Mouse (Mus musculus): ENCODE results near the gene Zfyve28. TPM values are rescaled to one million over a fixed set of nuclear protein-coding genes. Genes with fewer than 3 reads are reported as not detected.
A peak's percentile ranks its signal among the peaks of the same experiment; 100 is the strongest.

The Zfyve28 gene
- polyA plus RNA-seq, 1 experiment from 2014 or later, result 0.76 TPM

DNA sequence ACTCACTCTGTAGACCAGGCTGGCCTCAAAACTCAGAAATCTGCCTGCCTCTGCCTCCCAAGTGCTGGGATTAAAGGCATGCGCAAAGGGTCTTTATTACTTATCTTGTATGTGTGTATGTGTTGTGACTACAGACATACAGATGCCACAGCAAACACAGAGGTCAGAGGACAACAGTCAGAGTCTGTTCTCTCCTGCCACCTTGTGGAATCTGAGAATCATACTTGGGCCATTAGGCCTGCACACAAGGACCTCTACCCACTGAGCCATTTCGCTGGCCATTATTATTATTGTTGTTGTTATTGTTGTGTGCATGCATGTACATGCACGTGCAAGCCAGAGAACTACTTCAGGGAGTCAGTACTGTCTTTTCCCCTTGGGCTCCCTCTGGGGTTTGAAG lies 33.1 kb downstream of the Zfyve28 start:
- no peaks in the 10 kb centered on the region for H3K27me3 ChIP-seq (ENCODE audit: low read depth, poor library complexity, severe bottlenecking)
- no peak for DNase-seq (ENCODE audit: low spot score)
- no peaks in the 10 kb centered on the region for H3K9me3 ChIP-seq (replicated peaks)
- H3K4me3 ChIP-seq, result no peak overlapping the region
- 0 out of 2 replicates have a peak, but pooled peaks cover 6% of the 10 kb centered on the region for H3K4me1 ChIP-seq
- 86% methylated on average over 3 of the region's 3 CpGs for WGBS
- no peak overlapping the region for H3K27ac ChIP-seq
- no peaks in the 10 kb centered on the region for H3K36me3 ChIP-seq

DNA sequence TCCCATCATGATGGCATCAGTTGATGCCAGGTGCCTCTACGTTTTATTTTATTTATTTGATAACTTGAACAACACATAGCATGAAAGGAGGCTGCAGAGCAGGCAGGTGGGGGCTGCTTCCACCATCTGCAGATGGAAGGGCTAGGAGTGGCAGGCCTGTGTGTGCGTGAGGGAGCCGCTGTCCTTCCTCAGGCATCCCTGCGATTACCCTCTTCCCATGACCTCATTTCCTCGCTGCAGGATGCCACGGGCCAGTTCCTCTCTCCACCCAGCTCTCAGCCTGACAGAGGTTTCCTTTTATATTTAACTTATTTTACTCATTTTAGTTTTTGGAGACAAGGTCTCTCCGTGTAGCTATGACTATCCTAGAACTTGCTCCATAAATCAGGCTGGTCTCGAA lies 33.9 kb downstream of the Zfyve28 start:
- Histone ChIP-seq H3K4me3 (no peak overlapping the region), H3K4me1 (0 out of 2 replicates have a peak, but pooled peaks cover 6% of the 10 kb centered on the region), H3K9me3 (replicated peaks) (no peaks in the 10 kb centered on the region), H3K27ac (no peak overlapping the region), H3K27me3 (ENCODE audit: low read depth, poor library complexity, severe bottlenecking) (no peaks in the 10 kb centered on the region), H3K36me3 (no peaks in the 10 kb centered on the region)
- DNase-seq (ENCODE audit: low spot score), result no peak
- WGBS, result 80% methylated on average over 8 of the region's 8 CpGs

DNA sequence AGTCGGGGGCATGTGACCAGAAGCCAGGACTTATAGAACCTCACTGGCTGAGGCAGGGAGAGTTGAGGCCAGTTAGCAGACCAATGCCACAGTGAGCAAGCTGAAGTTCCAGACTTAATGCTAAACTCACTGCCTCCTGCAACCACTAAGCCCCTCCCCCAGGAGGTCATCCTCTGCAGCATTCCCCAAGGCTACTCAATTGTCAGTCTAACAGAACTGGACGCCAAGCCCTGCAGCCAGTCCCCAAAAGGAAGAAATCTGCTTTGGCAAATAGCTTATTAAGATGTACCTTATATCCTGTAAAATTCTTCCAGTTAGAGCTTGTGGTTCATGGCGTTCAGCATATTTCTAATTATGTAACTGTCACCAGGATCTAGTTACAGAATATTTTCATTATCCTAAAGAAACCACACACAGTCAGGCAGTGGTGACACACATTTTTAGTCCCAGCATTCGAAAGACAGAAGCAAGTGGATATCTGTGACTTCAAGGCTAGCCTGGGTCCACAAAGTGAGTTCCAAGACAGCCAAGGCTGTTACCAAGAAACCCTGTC lies 35.2 kb downstream of the Zfyve28 start:
- 0 out of 2 replicates have a peak, but pooled peaks cover 6% of the 10 kb centered on the region for H3K4me1 ChIP-seq
- H3K27me3 ChIP-seq (ENCODE audit: low read depth, poor library complexity, severe bottlenecking), result no peaks in the 10 kb centered on the region
- 64% methylated on average over 4 of the region's 4 CpGs for WGBS
- H3K36me3 ChIP-seq, result no peaks in the 10 kb centered on the region
- DNase-seq (ENCODE audit: low spot score), result no peak
- no peaks in the 10 kb centered on the region for H3K9me3 ChIP-seq (replicated peaks)
- no peak overlapping the region for H3K4me3 ChIP-seq
- no peak overlapping the region for H3K27ac ChIP-seq

DNA sequence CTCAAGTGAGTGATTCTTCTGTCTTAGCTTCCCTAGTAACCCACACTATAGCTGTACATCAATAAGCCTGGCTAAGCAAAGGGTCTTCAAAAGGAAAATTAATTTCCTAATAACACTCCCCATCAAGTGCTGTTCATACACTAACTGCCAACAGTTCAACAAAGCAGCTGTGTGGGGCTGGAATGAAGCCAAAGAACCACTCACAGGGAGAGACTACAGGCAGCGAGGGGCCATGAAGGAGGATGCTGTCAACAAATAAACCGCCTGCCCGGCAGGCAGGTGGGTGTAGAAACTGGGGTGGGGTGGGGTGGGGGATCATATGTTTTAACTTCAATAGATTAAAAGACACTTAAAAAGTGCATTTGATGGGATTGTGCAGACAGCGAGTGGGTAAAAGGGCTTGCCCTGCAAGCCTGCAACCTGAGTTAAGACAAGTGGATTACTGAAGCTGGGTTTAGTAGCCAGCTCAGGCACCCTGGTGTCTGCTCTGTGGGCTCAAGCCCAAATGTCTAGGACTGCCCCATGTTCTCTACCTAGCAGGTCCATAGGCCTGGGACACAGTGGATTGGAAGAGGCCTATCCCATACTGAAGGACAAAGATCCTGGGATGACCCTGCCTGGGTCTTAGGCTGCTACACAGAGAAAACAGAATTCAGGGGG lies 35.8 kb downstream of the Zfyve28 start:
- no peak for DNase-seq (ENCODE audit: low spot score)
- Histone ChIP-seq H3K27ac (no peak overlapping the region), H3K4me1 (0 out of 2 replicates have a peak, but pooled peaks cover 6% of the 10 kb centered on the region), H3K27me3 (ENCODE audit: low read depth, poor library complexity, severe bottlenecking) (no peaks in the 10 kb centered on the region), H3K4me3 (no peak overlapping the region), H3K36me3 (no peaks in the 10 kb centered on the region), H3K9me3 (replicated peaks) (no peaks in the 10 kb centered on the region)
- 82% methylated on average over 4 of the region's 4 CpGs for WGBS

DNA sequence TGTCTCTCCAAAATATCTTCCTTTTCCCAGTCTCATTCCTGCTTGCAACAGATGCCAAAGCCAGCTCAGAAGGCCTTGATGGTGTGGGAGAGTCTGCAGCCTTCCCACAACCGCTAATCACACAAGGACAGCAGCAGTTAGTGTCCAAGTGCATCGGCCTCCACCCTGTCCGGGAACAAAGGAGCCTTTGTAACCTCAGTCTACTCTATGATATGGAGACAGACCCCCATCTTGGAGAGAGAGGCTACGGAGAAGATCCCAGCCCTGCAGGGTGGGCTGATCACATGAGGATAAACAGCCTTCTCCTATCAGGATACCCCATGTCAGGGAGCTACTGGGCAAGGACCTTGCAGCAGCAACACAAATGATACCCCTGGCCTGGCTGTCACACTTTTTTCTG lies 36.5 kb downstream of the Zfyve28 start:
- no peak overlapping the region for H3K27ac ChIP-seq
- WGBS, result 76% methylated on average over 4 of the region's 4 CpGs
- H3K9me3 ChIP-seq (replicated peaks), result no peaks in the 10 kb centered on the region

DNA sequence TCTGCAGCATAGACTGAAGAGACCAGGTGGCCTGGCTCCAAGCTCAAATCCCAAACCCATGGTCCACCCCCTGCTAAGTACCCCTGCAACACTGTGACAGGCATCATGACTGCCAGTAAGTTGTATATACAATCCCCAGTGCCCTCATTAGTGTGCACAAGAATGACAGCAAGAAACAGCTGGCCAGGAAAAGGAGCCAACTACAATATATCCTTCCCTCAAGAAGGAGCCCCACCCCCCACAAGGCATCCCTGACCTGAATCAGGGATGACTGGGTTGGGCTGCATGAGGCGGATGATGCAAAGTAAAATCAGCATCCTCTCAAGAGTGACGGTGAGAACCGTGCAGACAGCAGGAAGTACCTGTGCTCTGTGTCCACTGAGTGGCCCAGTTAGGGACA lies 38.2 kb downstream of the Zfyve28 start:
- whole genome bisulfite sequencing, result 77% methylated on average over 3 of the region's 3 CpGs
- Histone ChIP-seq H3K4me1 (peaks cover 11% of the 10 kb centered on the region; the same call in 1 of the 2 replicates), H3K36me3 (no peaks in the 10 kb centered on the region), H3K27ac (no peak overlapping the region), H3K4me3 (no peak overlapping the region), H3K27me3 (ENCODE audit: low read depth, poor library complexity, severe bottlenecking) (no peaks in the 10 kb centered on the region), H3K9me3 (replicated peaks) (no peaks in the 10 kb centered on the region)
- DNase-seq (ENCODE audit: low spot score), result no peak

More for the DNA sequence above, 36.5 kb downstream of the Zfyve28 start:
- no peak overlapping the region for H3K4me3 ChIP-seq
- no peaks in the 10 kb centered on the region for H3K36me3 ChIP-seq
- no peak for DNase-seq (ENCODE audit: low spot score)
- H3K4me1 ChIP-seq, result peaks cover 11% of the 10 kb centered on the region; the same call in 1 of the 2 replicates
- no peaks in the 10 kb centered on the region for H3K27me3 ChIP-seq (ENCODE audit: low read depth, poor library complexity, severe bottlenecking)

DNA sequence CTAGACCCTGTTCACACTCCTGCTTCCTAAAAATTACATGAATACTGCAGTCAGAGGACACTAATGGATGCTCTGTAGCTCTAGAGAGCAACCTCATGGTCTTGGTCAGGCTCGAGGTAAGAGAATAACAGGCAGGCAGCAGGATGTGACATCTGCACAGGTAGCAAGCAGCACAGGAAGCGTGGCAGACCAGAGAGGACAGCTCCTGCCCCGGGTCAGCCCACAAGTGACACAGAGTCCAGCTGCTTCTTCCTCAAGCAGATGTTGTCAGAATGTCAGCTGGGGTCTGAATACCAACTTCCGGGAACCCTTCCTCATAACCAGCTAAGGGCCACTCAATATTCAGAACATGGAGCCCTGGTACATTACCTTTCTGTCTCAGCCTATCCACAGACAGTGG lies 39.1 kb downstream of the Zfyve28 start:
- Histone ChIP-seq H3K27ac (no peak overlapping the region), H3K27me3 (ENCODE audit: low read depth, poor library complexity, severe bottlenecking) (no peaks in the 10 kb centered on the region), H3K4me1 (peaks cover 11% of the 10 kb centered on the region; the same call in 1 of the 2 replicates), H3K4me3 (no peak overlapping the region), H3K36me3 (no peaks in the 10 kb centered on the region), H3K9me3 (replicated peaks) (no peaks in the 10 kb centered on the region)
- WGBS, result 82% methylated on average over 4 of the region's 4 CpGs
- DNase-seq (ENCODE audit: low spot score), result no peak

DNA sequence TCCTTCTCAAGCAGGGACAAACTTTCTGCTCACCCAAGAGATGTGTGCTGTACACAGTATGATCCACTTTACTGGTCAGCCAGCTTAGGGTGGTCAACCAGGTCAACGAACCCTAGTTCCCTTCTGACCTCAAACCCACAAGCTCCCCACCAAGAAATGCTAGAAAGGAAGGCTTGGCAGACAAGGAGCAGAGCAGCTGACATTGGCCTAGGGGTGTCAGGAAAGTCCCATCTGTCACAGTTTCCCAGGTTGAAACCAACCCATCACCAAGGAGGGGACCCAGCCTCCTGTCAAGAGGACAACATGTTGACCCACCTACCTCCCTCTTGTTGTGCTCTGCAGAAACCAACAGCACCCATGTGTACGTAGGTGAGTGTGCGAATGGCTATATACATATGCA lies 41.8 kb downstream of the Zfyve28 start:
- WGBS, result 93% methylated on average over 3 of the region's 3 CpGs
- no peaks in the 10 kb centered on the region for H3K27me3 ChIP-seq (ENCODE audit: low read depth, poor library complexity, severe bottlenecking)
- no peaks in the 10 kb centered on the region for H3K9me3 ChIP-seq (replicated peaks)
- no peak for DNase-seq (ENCODE audit: low spot score)
- H3K27ac ChIP-seq, result no peak overlapping the region
- no peak overlapping the region for H3K4me3 ChIP-seq
- H3K4me1 ChIP-seq, result peaks cover 19% of the 10 kb centered on the region; the same call in 1 of the 2 replicates
- H3K36me3 ChIP-seq, result no peaks in the 10 kb centered on the region

DNA sequence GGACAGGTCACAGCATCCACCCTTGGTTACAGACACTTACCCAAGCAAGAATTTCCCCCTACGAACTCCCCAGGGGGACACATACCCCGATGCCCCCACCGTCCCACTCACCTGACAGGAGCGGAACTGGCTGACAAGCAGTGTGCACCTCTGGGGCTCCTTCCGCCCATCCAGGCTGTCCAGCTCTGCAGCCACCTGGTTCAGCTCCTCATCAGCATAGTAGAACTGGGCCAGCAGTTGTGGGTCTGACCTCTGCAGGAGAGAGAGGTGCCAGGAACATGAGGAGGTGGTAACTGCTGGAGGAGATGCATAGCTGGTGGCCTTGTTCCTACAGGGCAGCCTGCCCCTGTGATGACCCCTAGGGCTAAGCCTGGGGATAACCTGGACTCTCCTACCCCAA lies 45.2 kb downstream of the Zfyve28 start:
- H3K36me3 ChIP-seq, result no peaks in the 10 kb centered on the region
- no peak for DNase-seq (ENCODE audit: low spot score)
- no peaks in the 10 kb centered on the region for H3K27me3 ChIP-seq (ENCODE audit: low read depth, poor library complexity, severe bottlenecking)
- WGBS, result 94% methylated on average over 5 of the region's 5 CpGs
- H3K27ac ChIP-seq, result no peak overlapping the region
- no peaks in the 10 kb centered on the region for H3K9me3 ChIP-seq (replicated peaks)
- peaks cover 19% of the 10 kb centered on the region; the same call in 1 of the 2 replicates for H3K4me1 ChIP-seq
- H3K4me3 ChIP-seq, result no peak overlapping the region

DNA sequence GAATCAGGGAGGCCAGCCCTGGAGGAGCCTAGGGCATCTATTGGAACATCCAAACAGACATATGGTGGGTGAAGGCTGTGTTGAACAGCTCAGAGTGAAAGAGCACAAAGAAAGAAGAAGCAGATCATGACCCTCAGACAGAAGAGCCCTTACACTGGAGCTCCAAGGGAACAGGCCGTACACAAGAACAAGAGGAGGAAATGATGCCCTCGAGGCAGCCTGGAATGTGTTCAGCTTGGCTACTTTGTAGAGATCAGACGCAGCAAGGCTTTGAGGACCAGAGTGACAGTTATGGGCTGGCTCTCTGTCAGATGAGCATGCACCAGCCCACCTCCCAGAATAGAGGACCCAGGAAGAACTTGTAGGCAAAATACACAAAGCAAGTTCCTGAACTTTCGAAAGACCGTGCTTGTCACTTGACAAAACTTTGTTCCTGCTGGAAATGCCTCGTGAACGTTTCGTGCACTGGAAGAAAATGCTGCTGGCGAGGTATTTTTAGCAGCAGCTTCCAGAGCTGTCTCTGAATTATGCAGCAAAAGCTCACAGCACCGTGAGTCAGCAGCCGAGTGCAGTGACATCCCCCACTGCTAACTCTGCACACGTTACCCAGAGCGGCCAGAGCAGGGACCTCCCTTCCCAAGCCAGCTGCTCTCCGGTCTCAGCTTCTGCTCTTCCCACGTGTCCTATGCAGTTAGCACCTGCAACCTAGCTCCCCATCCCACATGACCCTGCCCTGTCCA lies 45.9 kb downstream of the Zfyve28 start:
- H3K27me3 ChIP-seq (ENCODE audit: low read depth, poor library complexity, severe bottlenecking), result no peaks in the 10 kb centered on the region
- H3K9me3 ChIP-seq (replicated peaks), result no peaks in the 10 kb centered on the region
- 60% methylated on average over 15 of the region's 15 CpGs for WGBS
- no peak overlapping the region for H3K4me3 ChIP-seq
- no peak overlapping the region for H3K27ac ChIP-seq
- H3K4me1 ChIP-seq, result peaks cover 19% of the 10 kb centered on the region; the same call in 1 of the 2 replicates
- H3K36me3 ChIP-seq, result no peaks in the 10 kb centered on the region
- DNase-seq (ENCODE audit: low spot score), result no peak

DNA sequence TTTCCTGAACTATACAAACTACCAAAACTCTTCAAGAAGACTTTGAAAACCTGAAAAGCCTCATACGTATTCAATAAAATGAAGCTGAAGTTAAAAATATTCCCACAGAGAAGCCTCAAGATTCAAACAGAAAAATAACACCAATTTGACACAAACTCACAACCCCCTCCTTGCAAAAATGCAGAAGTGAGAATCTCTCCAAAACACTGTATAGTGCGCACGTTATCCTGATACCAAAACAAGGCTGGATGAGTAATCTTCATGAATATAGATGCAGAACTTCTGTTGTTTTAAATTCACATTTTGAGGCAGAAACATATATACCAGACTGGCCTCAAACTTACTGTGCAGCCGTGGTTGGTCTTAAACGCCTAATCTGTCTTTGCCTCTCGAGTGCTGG lies 49.8 kb downstream of the Zfyve28 start:
- no peak for DNase-seq (ENCODE audit: low spot score)
- H3K4me1 ChIP-seq, result peaks cover 20% of the 10 kb centered on the region
- no peaks in the 10 kb centered on the region for H3K36me3 ChIP-seq
- H3K9me3 ChIP-seq (replicated peaks), result no peaks in the 10 kb centered on the region
- H3K27me3 ChIP-seq (ENCODE audit: low read depth, poor library complexity, severe bottlenecking), result no peaks in the 10 kb centered on the region
- no peak overlapping the region for H3K27ac ChIP-seq
- no peak overlapping the region for H3K4me3 ChIP-seq
- WGBS, result 93% methylated on average over 6 of the region's 6 CpGs

DNA sequence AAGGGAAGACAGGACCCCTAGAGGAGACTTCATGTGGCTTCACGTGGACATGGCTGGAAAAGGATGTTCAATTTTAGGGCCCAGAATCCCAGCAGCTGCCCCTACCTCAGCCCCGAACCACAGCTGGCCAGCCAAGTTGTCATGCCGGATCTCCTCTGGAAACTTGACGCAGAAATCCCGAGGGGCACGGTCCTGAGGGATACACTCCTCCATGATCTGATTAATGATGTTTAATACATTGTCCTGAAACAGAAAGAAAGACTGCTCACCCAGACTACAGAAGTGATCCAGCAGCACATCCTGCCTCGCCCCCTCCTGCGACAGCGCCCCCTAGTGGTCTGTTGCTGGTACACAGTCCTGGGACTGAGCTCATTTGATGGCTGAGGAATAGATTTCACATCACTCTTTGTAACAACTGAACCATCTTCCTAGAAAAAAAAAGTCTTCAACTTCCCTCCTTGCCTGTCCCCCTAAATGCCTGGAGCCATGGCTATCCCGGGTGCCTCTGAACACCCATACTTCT lies 52.3 kb downstream of the Zfyve28 start:
- peak; percentile 72 for DNase-seq (ENCODE audit: low spot score)
- H3K36me3 ChIP-seq, result no peaks in the 10 kb centered on the region
- no peak overlapping the region for H3K4me3 ChIP-seq
- peaks cover 16% of the 10 kb centered on the region for H3K4me1 ChIP-seq
- no peaks in the 10 kb centered on the region for H3K27me3 ChIP-seq (ENCODE audit: low read depth, poor library complexity, severe bottlenecking)
- WGBS, result 56% methylated on average over 10 of the region's 10 CpGs
- no peak overlapping the region for H3K27ac ChIP-seq
- H3K9me3 ChIP-seq (replicated peaks), result no peaks in the 10 kb centered on the region

DNA sequence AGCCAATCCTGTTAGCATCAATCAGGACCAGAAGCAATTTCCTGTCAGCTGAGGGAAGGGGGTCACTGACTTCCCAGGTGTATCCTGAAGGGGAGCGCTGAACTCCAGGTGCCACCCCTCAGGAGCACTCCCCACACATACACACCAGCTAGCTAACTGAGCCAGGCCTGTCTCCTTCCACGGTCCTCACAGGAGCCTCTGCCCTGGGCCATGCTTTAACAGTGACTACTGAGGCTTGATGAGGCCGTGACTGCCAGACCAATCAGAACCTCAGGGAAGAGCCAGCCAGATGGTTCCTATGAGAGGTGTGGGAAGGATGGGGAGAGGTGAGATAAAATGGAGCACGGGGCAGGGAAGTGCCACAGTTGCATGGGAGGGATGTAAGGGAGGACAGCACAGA lies 53.2 kb downstream of the Zfyve28 start:
- WGBS, result 68% methylated on average over 4 of the region's 4 CpGs
- DNase-seq (ENCODE audit: low spot score), result no peak
- no peaks in the 10 kb centered on the region for H3K36me3 ChIP-seq
- H3K27ac ChIP-seq, result no peak overlapping the region
- H3K9me3 ChIP-seq (replicated peaks), result no peaks in the 10 kb centered on the region
- H3K27me3 ChIP-seq (ENCODE audit: low read depth, poor library complexity, severe bottlenecking), result no peaks in the 10 kb centered on the region
- no peak overlapping the region for H3K4me3 ChIP-seq
- H3K4me1 ChIP-seq, result peaks cover 16% of the 10 kb centered on the region
